Mouse (Mus musculus): ENCODE results near the gene Ndufs1.

DNA sequence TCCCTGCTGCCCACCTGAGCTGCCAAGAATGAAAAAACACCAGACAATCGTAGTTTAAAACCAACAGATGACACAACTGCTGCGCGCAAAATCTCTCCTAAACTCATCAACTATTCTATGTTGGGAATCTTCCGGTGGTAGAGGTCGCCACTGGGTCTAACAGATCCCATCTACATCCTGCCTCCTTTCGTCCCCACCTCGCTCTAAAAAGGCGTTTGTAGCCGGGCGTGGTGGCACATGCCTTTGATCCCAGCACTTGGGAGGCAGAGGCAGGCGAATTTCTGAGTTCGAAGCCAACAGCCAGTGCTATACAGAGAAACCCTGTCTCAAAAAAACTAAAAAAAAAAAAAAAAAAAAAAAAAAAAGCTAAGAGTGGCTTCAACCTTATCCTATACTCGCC, 36.4 kb downstream of the Ndufs1 start:
- TF ChIP-seq CTCF (conservative IDR thresholded peaks at IDR 0.05; ENCODE audit: insufficient read depth, insufficient read length, low read depth, low read length) (no peak), POLR2A (IDR thresholded peaks at IDR 0.05; ENCODE audit: low read depth, low read length) (no peak)

Data from kidney, adult 2 months (tissue).